Mouse (Mus musculus) spleen, adult 10 weeks (tissue): ENCODE data around the gene Vnn3. TPM values are rescaled to one million over a fixed set of nuclear protein-coding genes. Genes with fewer than 3 reads are reported as not detected.

ENCODE experiments used
- polyA plus RNA-seq: library from polyadenylated mRNA; stranded (reverse); fragments of 350-450 nt; fragmentation: Illumina TruSeq; extraction: RNeasy Lipid Tissue Mini Kit (QIAGEN cat#74804); gene quantifications from one replicate; pipeline ENCODE4 v1.2.3, GENCODE M21; 2015; ENCODE audit warnings: low replicate concordance; ENCODE audit not compliant: insufficient read depth

The Vnn3 gene
- 4.2 TPM for polyA plus RNA-seq

DNA sequence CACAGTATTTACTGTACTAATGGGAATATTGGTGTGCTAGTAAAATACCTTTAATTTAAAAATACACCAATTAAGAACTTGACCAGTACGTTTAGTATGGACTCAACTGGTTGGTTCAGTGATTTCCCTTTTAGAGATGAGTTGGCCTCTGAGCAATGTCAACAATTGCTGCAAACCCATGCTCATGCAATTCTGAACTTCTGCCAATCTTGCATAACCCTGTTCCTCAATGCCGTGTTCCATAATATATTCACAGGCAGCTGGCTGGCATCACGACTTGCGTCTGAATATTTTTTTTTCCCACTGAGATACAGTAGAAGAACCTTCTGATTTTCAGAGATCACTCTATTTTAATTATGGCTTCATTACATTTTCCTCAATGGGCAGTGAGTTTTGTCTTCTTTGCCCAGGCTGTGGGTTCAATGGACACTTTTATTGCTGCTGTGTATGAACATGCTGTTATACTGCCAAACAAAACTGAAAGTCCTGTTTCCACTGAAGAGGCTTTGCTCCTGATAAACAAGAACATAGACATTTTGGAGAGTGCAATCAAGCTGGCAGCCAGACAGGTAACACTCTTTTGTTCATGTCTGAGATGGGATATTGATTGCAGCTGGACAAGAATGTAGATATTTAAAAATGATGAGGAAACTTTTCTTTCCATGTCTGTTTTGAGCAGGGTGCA is at the start of gene Vnn3:
Vnn3 (plus strand) TSS at position 235 of the 685 bp plus-strand sequence.

DNA sequence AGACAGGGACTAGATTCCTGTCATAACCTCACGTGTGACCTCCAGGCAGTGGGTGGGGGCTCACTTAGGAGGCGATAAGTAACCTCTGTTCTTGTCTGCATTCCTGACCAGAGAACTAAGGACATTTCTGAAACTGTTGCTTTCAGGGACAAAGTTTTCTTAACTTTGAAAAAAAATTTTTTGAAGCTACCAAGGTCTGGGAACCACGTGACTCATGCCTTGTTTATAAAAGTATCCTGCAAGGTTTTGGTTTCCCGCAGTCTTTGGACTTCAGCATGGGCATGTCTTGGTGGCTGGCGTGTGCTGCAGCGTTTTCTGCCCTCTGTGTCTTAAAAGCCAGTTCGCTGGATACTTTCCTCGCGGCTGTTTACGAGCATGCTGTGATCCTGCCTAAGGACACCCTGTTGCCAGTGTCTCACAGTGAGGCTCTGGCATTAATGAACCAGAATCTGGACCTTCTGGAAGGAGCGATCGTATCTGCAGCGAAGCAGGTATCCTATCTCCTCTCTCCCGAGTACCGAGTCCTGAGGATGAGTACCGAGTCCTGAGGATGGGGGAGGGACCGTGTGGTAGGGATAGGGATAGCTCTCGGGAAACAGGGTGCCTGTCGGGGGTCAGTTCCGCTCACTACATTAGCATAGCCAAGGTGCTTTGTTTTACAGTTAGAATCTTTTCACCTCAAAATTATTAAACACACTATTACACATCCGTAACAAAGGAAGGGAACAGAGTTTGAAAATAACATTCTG is 43.5 kb downstream of the Vnn3 start, which contains the start of gene Vnn1:
Vnn1 (plus strand) TSS at position 88 of the 749 bp plus-strand sequence.

Other genes with a start within 250 kb of the Vnn3 start
- 3,138 TPM for gene Rps12, start 64.2 kb upstream of the Vnn3 start, polyA plus RNA-seq
- gene Slc18b1, start 54.5 kb upstream of the Vnn3 start, polyA plus RNA-seq: 4.1 TPM
- 0.25 TPM for gene Vnn1, start 43.2 kb downstream of the Vnn3 start, polyA plus RNA-seq
- gene Taar1, start 68.9 kb downstream of the Vnn3 start, polyA plus RNA-seq: not detected
- not detected for gene Taar2, start 87.1 kb downstream of the Vnn3 start, polyA plus RNA-seq
- not detected for gene Taar3, start 98.1 kb downstream of the Vnn3 start, polyA plus RNA-seq
- gene Taar4, start 109.0 kb downstream of the Vnn3 start, polyA plus RNA-seq: not detected
- gene Taar5, start 119.2 kb downstream of the Vnn3 start, polyA plus RNA-seq: not detected
- not detected for gene Taar6, start 134.2 kb downstream of the Vnn3 start, polyA plus RNA-seq
- gene Taar7a, start 142.0 kb downstream of the Vnn3 start, polyA plus RNA-seq: not detected
- gene Taar7b, start 148.5 kb downstream of the Vnn3 start, polyA plus RNA-seq: not detected
- not detected for gene Taar7d, start 175.8 kb downstream of the Vnn3 start, polyA plus RNA-seq
- gene Taar7e, start 186.2 kb downstream of the Vnn3 start, polyA plus RNA-seq: not detected
- gene Taar7f, start 198.0 kb downstream of the Vnn3 start, polyA plus RNA-seq: not detected
- not detected for gene Taar8a, start 225.0 kb downstream of the Vnn3 start, polyA plus RNA-seq
- 1.4 TPM for gene Taar8b, start 240.8 kb downstream of the Vnn3 start, polyA plus RNA-seq